In the genomic region with DNA sequence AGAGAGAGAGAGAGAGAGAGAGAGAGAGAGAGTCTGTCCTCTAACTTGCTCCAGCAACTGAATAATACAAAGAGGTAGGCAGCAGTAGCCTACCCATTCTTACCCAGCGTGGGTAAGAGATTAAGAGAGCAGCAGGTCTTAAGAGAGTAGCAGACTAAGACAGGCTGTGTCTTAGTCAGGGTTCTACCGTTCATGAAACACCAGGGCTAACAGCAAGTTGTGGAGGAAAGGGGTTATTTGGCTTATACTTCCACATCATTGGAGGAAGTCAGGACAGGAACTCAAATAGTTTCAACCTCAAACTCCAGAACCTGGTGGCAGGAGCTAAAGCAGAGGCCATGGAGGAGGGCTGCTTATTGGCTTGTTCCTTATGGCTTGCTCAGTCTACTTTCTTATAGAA, we compare ENCODE assay signal across 1 mouse cellular context.
TF ChIP-seq lines count a peak whose summit lies in the region.

No protein-coding gene starts in this region.

TF ChIP-seq in CH12.LX, 34 proteins besides CTCF, POLR2A, EP300 and RAD21:
- TF ChIP-seq GABPA (IDR thresholded peaks at IDR 0.05; ENCODE audit: insufficient replicate concordance, low read depth, low read length) (no peak), TCF12 (IDR thresholded peaks at IDR 0.05; ENCODE audit: low read depth, low read length) (0 out of 2 replicates have a peak, but pooled peaks have one; percentile 30), KAT2A (IDR thresholded peaks at IDR 0.05; ENCODE audit: insufficient replicate concordance, low read length) (no peak), CHD1 (IDR thresholded peaks at IDR 0.05; ENCODE audit: low read depth, low read length) (no peak), ETS1 (conservative IDR thresholded peaks at IDR 0.05; ENCODE audit: low read depth, low read length) (no peak)
